Mouse (Mus musculus): ENCODE data around the gene Rere.

DNA sequence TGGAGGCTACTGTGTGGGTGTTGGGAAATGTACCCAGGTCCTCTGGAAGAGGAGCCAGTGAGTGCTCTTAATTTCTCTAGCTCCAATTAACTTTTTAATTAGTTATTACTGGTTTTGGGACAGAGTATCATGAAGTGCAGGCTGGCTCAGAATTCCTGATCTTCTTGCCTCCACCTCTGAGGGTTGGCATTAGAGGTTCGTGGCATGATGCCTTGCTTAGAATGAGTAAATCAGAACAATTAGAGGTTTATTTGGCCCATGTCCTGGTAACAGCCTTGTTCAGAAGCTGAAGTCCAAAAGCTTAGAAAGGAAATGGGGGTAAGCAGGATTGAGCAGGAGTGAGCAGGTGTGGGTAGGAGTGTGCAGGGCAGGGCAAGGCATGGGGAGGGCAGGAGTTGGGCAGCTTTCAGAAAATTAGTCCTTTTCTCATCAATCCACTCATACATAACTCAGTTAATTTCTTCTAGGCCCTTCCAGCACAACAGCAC, 94.0 kb downstream of the Rere start:
- no peak for TF ChIP-seq ZNF384 (IDR thresholded peaks at IDR 0.05; ENCODE audit: low read depth, low read length)
- no peak for TF ChIP-seq TAL1 (IDR thresholded peaks at IDR 0.05; ENCODE audit: low read length)
- no peak for TF ChIP-seq ELF1 (IDR thresholded peaks at IDR 0.05; ENCODE audit: low read depth, low read length)
- TF ChIP-seq ETS1 (IDR thresholded peaks at IDR 0.05; ENCODE audit: low read depth, low read length): no peak
- no peak for TF ChIP-seq UBTF (IDR thresholded peaks at IDR 0.05; ENCODE audit: borderline replicate concordance, insufficient read depth, low read depth, low read length)
- TF ChIP-seq MAX (IDR thresholded peaks at IDR 0.05; ENCODE audit: low read length): no peak
- no peak for TF ChIP-seq POLR2A (IDR thresholded peaks at IDR 0.05; ENCODE audit: control insufficient read depth in 1 of 2, insufficient read depth in 1 of 2, low read depth in 1 of 2, low read length in 2 of 2, poor library complexity in 1 of 2)
- TF ChIP-seq TCF12 (IDR thresholded peaks at IDR 0.05; ENCODE audit: low read depth, low read length): no peak
- no peak for TF ChIP-seq POLR2AphosphoS5 (IDR thresholded peaks at IDR 0.05; ENCODE audit: borderline replicate concordance, low read depth, low read length)
- TF ChIP-seq MEF2A (IDR thresholded peaks at IDR 0.05; ENCODE audit: extremely low read depth, insufficient replicate concordance, low read depth, low read length, poor library complexity, severe bottlenecking): no peak
- no peak for TF ChIP-seq GABPA (IDR thresholded peaks at IDR 0.05; ENCODE audit: low read depth, low read length)
- TF ChIP-seq MYC (IDR thresholded peaks at IDR 0.05; ENCODE audit: low read depth, low read length): no peak
- no peak for TF ChIP-seq CTCF (IDR thresholded peaks at IDR 0.05 in 2 of 3, conservative IDR thresholded peaks at IDR 0.05 in 1 of 3; ENCODE audit: control insufficient read depth in 1 of 3, insufficient read depth in 1 of 3, low read depth in 2 of 3, low read length in 3 of 3, poor library complexity in 1 of 3, severe bottlenecking in 1 of 3)

Data from MEL (cell line).